Mouse (Mus musculus) midbrain, embryonic 10.5 days (tissue): ENCODE measurements around the gene Cmtm7. TPM values are rescaled to one million over a fixed set of nuclear protein-coding genes. Genes with fewer than 3 reads are reported as not detected.

ENCODE experiments used
- DNase-seq: peaks from one replicate; pipeline ENCODE4 v3.0.0-alpha.2; 2017; ENCODE audit warnings: low spot score
- H3K27ac ChIP-seq: fragments of 300-500 bp; sonication (generic); replicated peaks from 2 replicates; pipeline ENCODE4 v1.5.1; 2016; ENCODE audit warnings: mild to moderate bottlenecking
- H3K27me3 ChIP-seq: fragments of 300-500 bp; sonication (generic); 2 replicates; pipeline ENCODE4 v1.6.1; 2016; ENCODE audit warnings: low read depth, mild to moderate bottlenecking; ENCODE audit not compliant: poor library complexity, severe bottlenecking
- H3K36me3 ChIP-seq: fragments of 300-500 bp; sonication (generic); 2 replicates; pipeline ENCODE4 v1.6.1; 2016; ENCODE audit warnings: mild to moderate bottlenecking, moderate library complexity
- H3K4me1 ChIP-seq: fragments of 300-500 bp; sonication (generic); 2 replicates; pipeline ENCODE4 v1.6.1; 2016
- H3K4me3 ChIP-seq: fragments of 300-500 bp; sonication (generic); 2 replicates; pipeline ENCODE4 v1.5.1; 2016; ENCODE audit warnings: mild to moderate bottlenecking, moderate library complexity
- H3K9me3 ChIP-seq: fragments of 300-500 bp; sonication (generic); replicated peaks from 2 replicates; pipeline ENCODE4 v1.6.1; 2016; ENCODE audit warnings: mild to moderate bottlenecking
- WGBS: fragments of 180-500 bp; shearing (Covaris S2); methylation state at CpG from one replicate; pipeline ENCODE4 v1.1.7; 2016; 5-methylcytosine and 5-hydroxymethylcytosine counted together
- polyA plus RNA-seq: library from polyadenylated mRNA; unstranded; fragments of >200 nt; fragmentation: Nextera tagmentation; extraction: Ambion mirVana; gene quantifications from 2 replicates; pipeline ENCODE4 v1.2.1, GENCODE M21; 2016

Cmtm7 gene
- polyA plus RNA-seq, 1 experiment from 2014 or later = 88.2 TPM

DNA sequence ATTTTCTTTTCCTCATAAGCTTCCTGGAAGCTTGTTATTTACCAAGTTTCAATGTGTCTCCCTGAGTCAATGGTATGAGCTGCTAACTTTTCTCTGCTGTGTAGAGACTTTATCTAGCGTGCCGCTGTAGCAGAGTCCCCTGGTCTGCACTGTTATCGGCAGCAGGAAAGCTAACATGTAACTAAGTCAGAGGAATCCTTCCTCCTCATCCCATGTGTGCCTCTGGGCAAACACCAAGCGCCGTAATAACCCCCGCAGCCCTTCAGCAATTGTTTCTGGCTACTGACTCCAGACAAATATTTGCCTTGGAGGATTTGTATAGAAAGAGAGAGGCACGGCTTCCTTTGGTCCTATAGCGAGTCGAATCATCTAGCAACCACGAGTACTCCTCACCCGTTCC lies 29.2 kb upstream of the Cmtm7 start:
- Histone ChIP-seq H3K36me3 (peaks cover 3% of the 10 kb centered on the region; the same call in 1 of the 2 replicates), H3K4me1 (peaks cover 17% of the 10 kb centered on the region), H3K27me3 (no peaks in the 10 kb centered on the region), H3K9me3 (no peaks in the 10 kb centered on the region), H3K27ac (no peak overlapping the region; the same call in 1 of the 2 replicates), H3K4me3 (no peak overlapping the region)
- 80% methylated on average over 11 of the region's 11 CpGs for WGBS
- DNase-seq = no peak

DNA sequence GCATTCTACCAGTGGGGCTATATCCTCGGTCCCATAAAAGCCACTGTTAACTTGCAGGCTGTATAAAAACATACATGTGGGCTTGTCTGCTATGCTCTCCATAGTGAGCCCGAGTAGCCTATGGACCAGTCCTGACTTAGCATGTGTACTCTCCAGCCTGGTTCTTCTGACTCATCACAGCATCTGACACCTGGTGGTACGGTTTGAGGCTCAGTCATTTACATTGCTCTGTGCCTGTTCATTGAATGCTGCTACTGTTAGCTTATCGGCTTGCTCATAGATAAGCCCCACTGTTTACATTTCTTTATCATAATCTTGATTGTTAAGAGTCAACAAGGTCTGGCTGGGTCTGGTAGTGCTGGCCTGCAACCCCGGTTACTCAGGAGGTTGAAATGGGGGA lies 27.0 kb upstream of the Cmtm7 start:
- H3K9me3 ChIP-seq = no peaks in the 10 kb centered on the region
- peaks cover 28% of the 10 kb centered on the region for H3K4me1 ChIP-seq
- no peaks in the 10 kb centered on the region for H3K36me3 ChIP-seq
- H3K27ac ChIP-seq = no peak overlapping the region
- no peak for DNase-seq
- WGBS = 93% methylated on average over 5 of the region's 5 CpGs
- no peaks in the 10 kb centered on the region for H3K27me3 ChIP-seq
- no peak overlapping the region for H3K4me3 ChIP-seq

DNA sequence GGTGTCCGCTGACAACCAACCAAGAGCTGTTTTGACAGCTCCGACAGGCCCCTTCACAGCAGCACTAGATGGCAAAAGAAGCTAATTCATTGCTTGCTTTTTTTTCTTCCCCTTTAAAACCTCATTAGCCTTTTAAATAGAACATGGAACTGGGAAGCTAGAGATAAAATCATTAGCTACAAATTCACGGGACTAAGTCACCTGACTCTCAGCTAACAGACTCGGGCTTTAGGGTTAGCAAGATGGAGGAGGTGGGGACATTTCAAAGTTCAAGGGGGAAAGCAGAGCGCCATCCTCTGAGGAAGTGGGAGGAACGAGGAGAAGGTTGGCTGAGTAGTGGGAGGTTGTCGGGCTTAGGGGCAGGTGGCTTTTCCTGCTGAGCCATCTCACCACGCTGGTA lies 25.6 kb upstream of the Cmtm7 start:
- H3K27ac ChIP-seq = no peak overlapping the region
- 82% methylated on average over 8 of the region's 8 CpGs for WGBS
- DNase-seq = no peak
- no peak overlapping the region for H3K4me3 ChIP-seq
- 0 out of 2 replicates have a peak, but pooled peaks cover 1% of the 10 kb centered on the region for H3K36me3 ChIP-seq
- H3K27me3 ChIP-seq = no peaks in the 10 kb centered on the region
- H3K4me1 ChIP-seq = peaks cover 35% of the 10 kb centered on the region
- no peaks in the 10 kb centered on the region for H3K9me3 ChIP-seq

- Histone ChIP-seq H3K27me3 (no peaks in the 10 kb centered on the region), H3K36me3 (0 out of 2 replicates have a peak, but pooled peaks cover 2% of the 10 kb centered on the region), H3K4me3 (no peak overlapping the region), H3K27ac (0 out of 2 replicates have a peak overlapping the region, but pooled peaks have one; percentile 1), H3K9me3 (no peaks in the 10 kb centered on the region), H3K4me1 (peaks cover 42% of the 10 kb centered on the region)
- WGBS = 82% methylated on average over 19 of the region's 19 CpGs
- no peak for DNase-seq
Measured at GRCm38 (mm10) chr9:114805151-114805671, 23.6 kb upstream of the Cmtm7 start.

GRCm38 (mm10) chr9:114802191-114802590 lies 20.5 kb upstream of the Cmtm7 start:
- no peak overlapping the region for H3K4me3 ChIP-seq
- H3K9me3 ChIP-seq = no peaks in the 10 kb centered on the region
- 73% methylated on average over 1 of the region's 1 CpGs for WGBS
- H3K36me3 ChIP-seq = 0 out of 2 replicates have a peak, but pooled peaks cover 2% of the 10 kb centered on the region
- H3K27me3 ChIP-seq = no peaks in the 10 kb centered on the region
- DNase-seq = no peak
- H3K4me1 ChIP-seq = peaks cover 72% of the 10 kb centered on the region
- peak overlapping the region; percentile 63; the same call in 1 of the 2 replicates for H3K27ac ChIP-seq

- H3K27me3 ChIP-seq = no peaks in the 10 kb centered on the region
- no peaks in the 10 kb centered on the region for H3K9me3 ChIP-seq
- 15% methylated on average over 15 of the region's 15 CpGs for WGBS
- H3K27ac ChIP-seq = peak overlapping the region; percentile 63
- H3K4me1 ChIP-seq = peaks cover 81% of the 10 kb centered on the region
- H3K36me3 ChIP-seq = 0 out of 2 replicates have a peak, but pooled peaks cover 2% of the 10 kb centered on the region
- 0 out of 2 replicates have a peak overlapping the region, but pooled peaks have one; percentile 3 for H3K4me3 ChIP-seq
- peak; percentile 74 for DNase-seq
Measured at GRCm38 (mm10) chr9:114801301-114801700, 19.6 kb upstream of the Cmtm7 start.

DNA sequence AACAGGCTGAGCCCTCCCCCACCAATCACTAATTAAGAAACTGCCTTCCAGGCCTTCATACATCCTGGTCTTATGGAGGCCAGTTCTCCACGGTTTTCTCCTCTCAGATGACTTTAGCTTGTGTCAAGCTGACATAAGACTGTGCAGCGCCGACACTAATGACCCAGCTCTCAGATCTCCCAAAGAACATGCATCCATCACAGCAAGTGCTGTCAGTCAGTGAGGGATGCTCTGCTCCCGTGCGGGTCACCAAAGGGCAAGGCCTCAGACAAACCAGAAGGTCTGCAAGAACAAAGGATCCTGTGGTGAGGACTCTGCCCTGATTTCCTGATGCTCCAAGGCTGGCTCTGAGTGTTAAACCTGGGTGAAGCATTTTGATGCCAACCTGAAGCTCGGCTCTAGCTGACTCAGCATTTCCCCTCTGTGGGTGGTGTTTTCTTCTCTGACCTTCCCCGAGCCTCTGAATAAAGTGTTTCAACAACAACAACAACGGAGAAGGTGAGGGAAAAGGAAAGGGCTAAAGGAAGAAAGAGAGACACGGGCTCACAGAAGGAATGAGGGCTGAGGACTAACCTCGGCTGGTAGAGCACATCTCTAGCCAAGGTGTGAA lies 17.9 kb upstream of the Cmtm7 start:
- no peaks in the 10 kb centered on the region for H3K27me3 ChIP-seq
- no peaks in the 10 kb centered on the region for H3K9me3 ChIP-seq
- H3K27ac ChIP-seq = peak overlapping the region; percentile 19
- 39% methylated on average over 10 of the region's 10 CpGs for WGBS
- 0 out of 2 replicates have a peak, but pooled peaks cover 2% of the 10 kb centered on the region for H3K36me3 ChIP-seq
- H3K4me3 ChIP-seq = no peak overlapping the region
- H3K4me1 ChIP-seq = peaks cover 79% of the 10 kb centered on the region
- DNase-seq = peak; percentile 52

DNA sequence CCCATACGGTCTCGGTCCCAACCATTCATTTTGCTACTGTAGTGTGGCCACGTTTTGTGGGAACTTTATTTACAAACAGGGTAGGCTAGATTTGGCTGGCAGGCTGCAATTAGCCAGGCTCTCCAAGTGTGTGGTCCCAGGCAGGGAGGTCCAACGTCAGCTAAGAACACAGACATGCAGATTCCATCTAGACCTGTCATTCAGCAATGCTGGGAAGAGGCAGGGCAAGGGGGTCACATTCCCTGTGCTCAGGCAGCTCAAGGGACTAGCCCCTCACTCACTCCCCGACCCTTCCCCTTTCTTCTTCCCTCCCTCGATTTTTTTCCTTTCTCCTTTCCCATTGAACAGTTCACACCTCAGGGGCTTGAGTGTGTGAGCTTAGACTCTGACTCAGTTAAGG lies 17.2 kb upstream of the Cmtm7 start:
- no peaks in the 10 kb centered on the region for H3K9me3 ChIP-seq
- peak overlapping the region; percentile 19 for H3K27ac ChIP-seq
- no peaks in the 10 kb centered on the region for H3K27me3 ChIP-seq
- peak; percentile 44 for DNase-seq
- H3K4me1 ChIP-seq = peaks cover 79% of the 10 kb centered on the region
- H3K4me3 ChIP-seq = no peak overlapping the region
- WGBS = 42% methylated on average over 6 of the region's 6 CpGs
- H3K36me3 ChIP-seq = 0 out of 2 replicates have a peak, but pooled peaks cover 2% of the 10 kb centered on the region

- Histone ChIP-seq H3K27ac (peak overlapping the region; percentile 34; the same call in 1 of the 2 replicates), H3K4me3 (no peak overlapping the region), H3K4me1 (peaks cover 72% of the 10 kb centered on the region), H3K27me3 (no peaks in the 10 kb centered on the region), H3K36me3 (0 out of 2 replicates have a peak, but pooled peaks cover 2% of the 10 kb centered on the region), H3K9me3 (no peaks in the 10 kb centered on the region)
- peak; percentile 89 for DNase-seq
- 58% methylated on average over 11 of the region's 11 CpGs for WGBS
Measured at GRCm38 (mm10) chr9:114797329-114798004, 15.8 kb upstream of the Cmtm7 start.

DNA sequence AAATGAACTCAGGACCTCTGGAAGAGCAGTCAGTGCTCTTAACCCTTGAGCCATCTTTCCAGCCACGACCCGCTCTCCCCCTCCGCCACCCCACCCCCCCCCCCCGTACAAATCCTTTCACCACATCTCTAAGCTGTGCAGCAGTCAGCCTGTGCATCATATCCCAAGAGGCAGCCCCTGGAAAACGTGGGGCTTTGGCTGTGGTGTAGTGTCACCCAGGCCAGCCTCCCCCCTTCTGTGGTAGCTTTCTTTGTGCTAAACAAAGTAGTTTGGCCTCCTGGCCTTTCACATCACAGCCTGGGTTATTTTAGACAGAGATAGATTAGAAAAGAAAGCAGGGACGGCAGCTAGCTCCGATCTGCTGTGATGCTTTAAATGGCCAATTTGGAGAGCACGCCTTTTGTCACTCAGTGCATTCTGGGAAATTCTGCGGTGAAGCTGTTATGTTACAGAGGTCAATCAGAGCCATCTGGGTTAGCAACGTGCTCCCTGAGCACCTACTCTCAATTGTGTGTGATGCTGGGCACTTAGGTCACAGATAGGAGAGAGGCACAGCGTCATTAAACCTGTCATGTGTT lies 14.9 kb upstream of the Cmtm7 start:
- no peak overlapping the region for H3K4me3 ChIP-seq
- WGBS = 58% methylated on average over 11 of the region's 11 CpGs
- no peaks in the 10 kb centered on the region for H3K27me3 ChIP-seq
- H3K4me1 ChIP-seq = peaks cover 70% of the 10 kb centered on the region
- no peaks in the 10 kb centered on the region for H3K9me3 ChIP-seq
- no peaks in the 10 kb centered on the region for H3K36me3 ChIP-seq
- peak overlapping the region; percentile 34; the same call in 1 of the 2 replicates for H3K27ac ChIP-seq
- no peak for DNase-seq

DNA sequence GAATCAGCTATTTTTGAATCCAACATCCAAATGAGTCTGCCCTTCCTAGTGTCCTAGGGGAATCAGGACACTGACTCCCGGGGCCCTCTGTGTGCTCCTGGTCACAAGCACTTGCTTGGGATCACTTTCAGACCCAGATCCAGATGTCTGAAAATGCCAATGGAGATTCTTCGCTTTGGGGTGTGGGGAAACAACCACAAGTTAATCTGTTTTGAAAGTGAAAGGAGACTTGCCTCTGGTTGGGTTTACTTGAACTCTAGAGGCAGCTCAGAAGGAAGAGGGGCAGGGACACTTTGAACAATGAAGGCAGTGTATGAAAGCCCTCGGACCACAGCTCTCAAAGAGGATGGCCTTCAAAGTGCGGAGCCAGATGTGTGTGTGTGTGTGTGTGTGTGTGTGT lies 12.8 kb upstream of the Cmtm7 start:
- no peak for DNase-seq
- H3K27me3 ChIP-seq = no peaks in the 10 kb centered on the region
- H3K4me3 ChIP-seq = no peak overlapping the region
- 75% methylated on average over 4 of the region's 4 CpGs for WGBS
- H3K36me3 ChIP-seq = no peaks in the 10 kb centered on the region
- no peaks in the 10 kb centered on the region for H3K9me3 ChIP-seq
- H3K27ac ChIP-seq = no peak overlapping the region
- H3K4me1 ChIP-seq = peaks cover 50% of the 10 kb centered on the region

DNA sequence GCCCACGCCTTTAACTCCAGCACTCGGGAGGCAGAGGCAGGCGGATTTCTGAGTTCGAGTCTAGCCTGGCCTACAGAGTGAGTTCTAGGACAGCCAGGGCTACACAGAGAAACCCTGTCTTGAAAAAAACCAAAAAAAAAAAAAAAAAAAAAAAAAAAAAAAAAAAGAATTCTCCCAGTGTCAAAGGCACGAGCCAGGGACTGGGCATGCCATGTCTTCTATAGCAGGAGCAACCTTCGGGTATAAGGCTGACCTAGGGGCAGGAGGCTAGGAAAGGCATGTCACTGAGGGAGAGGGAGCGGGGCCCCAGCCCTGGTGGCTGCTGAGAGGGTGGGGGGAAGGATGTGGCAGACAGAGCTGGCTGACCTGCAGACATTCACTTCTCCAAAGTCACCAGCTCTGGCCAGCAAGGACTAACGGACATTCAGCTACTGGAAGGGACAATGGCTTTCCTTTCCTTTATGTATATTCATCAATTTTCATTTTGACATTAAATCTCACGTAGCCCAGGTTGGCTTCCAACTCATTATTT lies 12.2 kb upstream of the Cmtm7 start:
- Histone ChIP-seq H3K36me3 (no peaks in the 10 kb centered on the region), H3K27me3 (no peaks in the 10 kb centered on the region), H3K4me1 (peaks cover 44% of the 10 kb centered on the region), H3K4me3 (no peak overlapping the region), H3K27ac (no peak overlapping the region), H3K9me3 (no peaks in the 10 kb centered on the region)
- 91% methylated on average over 9 of the region's 9 CpGs for WGBS
- no peak for DNase-seq
